Mouse (Mus musculus): ENCODE measurements around the gene Acan. TPM values are rescaled to one million over a fixed set of nuclear protein-coding genes. Genes with fewer than 3 reads are reported as not detected.

Acan gene
- polyA plus RNA-seq, 1 experiment from 2014 or later: 0.52 TPM

- H3K4me3 ChIP-seq (ENCODE audit: low read depth, low read length): peak overlapping the region; percentile 36
- H3K4me2 ChIP-seq: peak overlapping the region; percentile 59
- no peak overlapping the region for H3K27ac ChIP-seq (ENCODE audit: low read depth, low read length)
- WGBS (ENCODE audit: insufficient replicate concordance): 10% methylated on average over 8 of the region's 8 CpGs
- no peaks in the 10 kb centered on the region for H3K9me3 ChIP-seq (replicated peaks; ENCODE audit: control insufficient read depth, low read length)
- H3K27me3 ChIP-seq (ENCODE audit: control insufficient read depth, insufficient read depth, low read length): peaks cover 3% of the 10 kb centered on the region; the same call in 1 of the 2 replicates
- H3K4me1 ChIP-seq (ENCODE audit: control insufficient read depth, insufficient read depth, low read length): peaks cover 34% of the 10 kb centered on the region
- H3K36me3 ChIP-seq (ENCODE audit: control insufficient read depth, insufficient read depth, low read length): no peaks in the 10 kb centered on the region
- ATAC-seq (replicated peaks; ENCODE audit: insufficient number of reproducible peaks, low FRiP score, low TSS enrichment): no peak
- H3K9ac ChIP-seq (ENCODE audit: low read depth, low read length): no peak overlapping the region; the same call in 1 of the 2 replicates
Measured at GRCm38 (mm10) chr7:79129883-79130282, 76.6 kb downstream of the Acan start.

GRCm38 (mm10) chr7:79130385-79130784 lies 77.1 kb downstream of the Acan start:
- H3K27me3 ChIP-seq (ENCODE audit: control insufficient read depth, insufficient read depth, low read length): peaks cover 3% of the 10 kb centered on the region; the same call in 1 of the 2 replicates
- ATAC-seq (replicated peaks; ENCODE audit: insufficient number of reproducible peaks, low FRiP score, low TSS enrichment): no peak
- peaks cover 34% of the 10 kb centered on the region for H3K4me1 ChIP-seq (ENCODE audit: control insufficient read depth, insufficient read depth, low read length)
- no peaks in the 10 kb centered on the region for H3K36me3 ChIP-seq (ENCODE audit: control insufficient read depth, insufficient read depth, low read length)
- H3K4me3 ChIP-seq (ENCODE audit: low read depth, low read length): peak overlapping the region; percentile 36
- peak overlapping the region; percentile 59 for H3K4me2 ChIP-seq
- 12% methylated on average over 13 of the region's 13 CpGs for WGBS (ENCODE audit: insufficient replicate concordance)
- H3K9me3 ChIP-seq (replicated peaks; ENCODE audit: control insufficient read depth, low read length): no peaks in the 10 kb centered on the region
- H3K27ac ChIP-seq (ENCODE audit: low read depth, low read length): no peak overlapping the region
- H3K9ac ChIP-seq (ENCODE audit: low read depth, low read length): peak overlapping the region; percentile 61; the same call in 1 of the 2 replicates

GRCm38 (mm10) chr7:79130843-79131444 lies 77.7 kb downstream of the Acan start, which contains the start of gene Hapln3:
Gene Hapln3, minus strand, starts transcription at chr7:79131018.
- H3K27me3 ChIP-seq (ENCODE audit: control insufficient read depth, insufficient read depth, low read length): peaks cover 3% of the 10 kb centered on the region; the same call in 1 of the 2 replicates
- peak within 1 kb of the TSS; percentile 36 for H3K4me3 ChIP-seq (ENCODE audit: low read depth, low read length)
- 3% methylated on average over 19 of the region's 19 CpGs for whole genome bisulfite sequencing (ENCODE audit: insufficient replicate concordance)
- peaks cover 34% of the 10 kb centered on the region for H3K4me1 ChIP-seq (ENCODE audit: control insufficient read depth, insufficient read depth, low read length)
- peak; percentile 15; the same call in 1 of the 2 replicates for ATAC-seq (replicated peaks; ENCODE audit: insufficient number of reproducible peaks, low FRiP score, low TSS enrichment)
- H3K9ac ChIP-seq (ENCODE audit: low read depth, low read length): peak within 1 kb of the TSS; percentile 61; the same call in 1 of the 2 replicates
- H3K4me2 ChIP-seq: peak within 1 kb of the TSS; percentile 59
- H3K27ac ChIP-seq (ENCODE audit: low read depth, low read length): no peak within 1 kb of the TSS
- no peaks in the 10 kb centered on the region for H3K9me3 ChIP-seq (replicated peaks; ENCODE audit: control insufficient read depth, low read length)
- H3K36me3 ChIP-seq (ENCODE audit: control insufficient read depth, insufficient read depth, low read length): no peaks in the 10 kb centered on the region; the same call in 1 of the 2 replicates

GRCm38 (mm10) chr7:79133391-79133790 lies 80.1 kb downstream of the Acan start:
- Histone ChIP-seq H3K9me3 (replicated peaks; ENCODE audit: control insufficient read depth, low read length) (no peaks in the 10 kb centered on the region), H3K9ac (ENCODE audit: low read depth, low read length) (no peak overlapping the region), H3K4me3 (ENCODE audit: low read depth, low read length) (no peak overlapping the region), H3K27me3 (ENCODE audit: control insufficient read depth, insufficient read depth, low read length) (peaks cover 3% of the 10 kb centered on the region; the same call in 1 of the 2 replicates), H3K36me3 (ENCODE audit: control insufficient read depth, insufficient read depth, low read length) (peaks cover 5% of the 10 kb centered on the region), H3K4me1 (ENCODE audit: control insufficient read depth, insufficient read depth, low read length) (peaks cover 34% of the 10 kb centered on the region), H3K4me2 (no peak overlapping the region), H3K27ac (ENCODE audit: low read depth, low read length) (no peak overlapping the region)
- 27% methylated on average over 6 of the region's 6 CpGs for WGBS (ENCODE audit: insufficient replicate concordance)
- ATAC-seq (replicated peaks; ENCODE audit: insufficient number of reproducible peaks, low FRiP score, low TSS enrichment): no peak; the same call in 1 of the 2 replicates

- no peaks in the 10 kb centered on the region for H3K9me3 ChIP-seq (replicated peaks; ENCODE audit: control insufficient read depth, low read length)
- no peaks in the 10 kb centered on the region for H3K27me3 ChIP-seq (ENCODE audit: control insufficient read depth, insufficient read depth, low read length)
- no peak for ATAC-seq (replicated peaks; ENCODE audit: insufficient number of reproducible peaks, low FRiP score, low TSS enrichment)
- H3K4me2 ChIP-seq: no peak overlapping the region
- H3K4me1 ChIP-seq (ENCODE audit: control insufficient read depth, insufficient read depth, low read length): peaks cover 2% of the 10 kb centered on the region; the same call in 1 of the 2 replicates
- peaks cover 14% of the 10 kb centered on the region for H3K36me3 ChIP-seq (ENCODE audit: control insufficient read depth, insufficient read depth, low read length)
- H3K9ac ChIP-seq (ENCODE audit: low read depth, low read length): no peak overlapping the region
- WGBS (ENCODE audit: insufficient replicate concordance): 66% methylated on average over 6 of the region's 6 CpGs
- H3K27ac ChIP-seq (ENCODE audit: low read depth, low read length): no peak overlapping the region
- H3K4me3 ChIP-seq (ENCODE audit: low read depth, low read length): no peak overlapping the region
Measured at GRCm38 (mm10) chr7:79139328-79139824, 86.1 kb downstream of the Acan start.

- WGBS (ENCODE audit: insufficient replicate concordance): 47% methylated on average over 4 of the region's 4 CpGs
- Histone ChIP-seq H3K4me1 (ENCODE audit: control insufficient read depth, insufficient read depth, low read length) (no peaks in the 10 kb centered on the region), H3K9me3 (replicated peaks; ENCODE audit: control insufficient read depth, low read length) (no peaks in the 10 kb centered on the region), H3K36me3 (ENCODE audit: control insufficient read depth, insufficient read depth, low read length) (peaks cover 14% of the 10 kb centered on the region), H3K27ac (ENCODE audit: low read depth, low read length) (no peak overlapping the region), H3K4me2 (no peak overlapping the region), H3K27me3 (ENCODE audit: control insufficient read depth, insufficient read depth, low read length) (no peaks in the 10 kb centered on the region), H3K9ac (ENCODE audit: low read depth, low read length) (no peak overlapping the region), H3K4me3 (ENCODE audit: low read depth, low read length) (no peak overlapping the region)
- no peak for ATAC-seq (replicated peaks; ENCODE audit: insufficient number of reproducible peaks, low FRiP score, low TSS enrichment)
Measured at GRCm38 (mm10) chr7:79139891-79140591, 86.8 kb downstream of the Acan start.

GRCm38 (mm10) chr7:79140897-79141296 lies 87.6 kb downstream of the Acan start:
- Histone ChIP-seq H3K4me2 (no peak overlapping the region), H3K4me1 (ENCODE audit: control insufficient read depth, insufficient read depth, low read length) (no peaks in the 10 kb centered on the region), H3K27me3 (ENCODE audit: control insufficient read depth, insufficient read depth, low read length) (no peaks in the 10 kb centered on the region), H3K9me3 (replicated peaks; ENCODE audit: control insufficient read depth, low read length) (no peaks in the 10 kb centered on the region), H3K27ac (ENCODE audit: low read depth, low read length) (no peak overlapping the region), H3K9ac (ENCODE audit: low read depth, low read length) (no peak overlapping the region), H3K36me3 (ENCODE audit: control insufficient read depth, insufficient read depth, low read length) (peaks cover 14% of the 10 kb centered on the region), H3K4me3 (ENCODE audit: low read depth, low read length) (no peak overlapping the region)
- ATAC-seq (replicated peaks; ENCODE audit: insufficient number of reproducible peaks, low FRiP score, low TSS enrichment): no peak
- 41% methylated on average over 8 of the region's 8 CpGs for WGBS (ENCODE audit: insufficient replicate concordance)

- Histone ChIP-seq H3K9ac (ENCODE audit: low read depth, low read length) (peak overlapping the region; percentile 84), H3K36me3 (ENCODE audit: control insufficient read depth, insufficient read depth, low read length) (peaks cover 7% of the 10 kb centered on the region; the same call in 1 of the 2 replicates), H3K27ac (ENCODE audit: low read depth, low read length) (peak overlapping the region; percentile 85), H3K4me2 (peak overlapping the region; percentile 83), H3K4me3 (ENCODE audit: low read depth, low read length) (peak overlapping the region; percentile 79), H3K27me3 (ENCODE audit: control insufficient read depth, insufficient read depth, low read length) (no peaks in the 10 kb centered on the region), H3K9me3 (replicated peaks; ENCODE audit: control insufficient read depth, low read length) (no peaks in the 10 kb centered on the region), H3K4me1 (ENCODE audit: control insufficient read depth, insufficient read depth, low read length) (peaks cover 11% of the 10 kb centered on the region)
- WGBS (ENCODE audit: insufficient replicate concordance): 48% methylated on average over 12 of the region's 12 CpGs
- ATAC-seq (replicated peaks; ENCODE audit: insufficient number of reproducible peaks, low FRiP score, low TSS enrichment): no peak
Measured at GRCm38 (mm10) chr7:79147011-79147837, 93.9 kb downstream of the Acan start.

Data from heart, embryonic 11.5 days (tissue).